Mouse (Mus musculus) lung, postnatal 10 days (tissue): ENCODE data around the gene Pdk2.
A peak's percentile ranks its signal among the peaks of the same experiment; 100 is the strongest.

Experiments
- DNase-seq: peaks from one replicate; pipeline ENCODE4 v3.0.0; 2021

The Pdk2 gene

GRCm38 (mm10) chr11:94985822-94986221, 55.3 kb downstream of the Pdk2 start:
- no peak for DNase-seq

- DNase-seq: no peak
These were observed 56.0 kb downstream of the Pdk2 start for GRCm38 (mm10) chr11:94985140-94985539.

GRCm38 (mm10) chr11:94979462-94980179, 61.5 kb downstream of the Pdk2 start:
- no peak for DNase-seq

- DNase-seq: peak; percentile 98
These were observed 62.2 kb downstream of the Pdk2 start for GRCm38 (mm10) chr11:94978947-94979346.

DNA sequence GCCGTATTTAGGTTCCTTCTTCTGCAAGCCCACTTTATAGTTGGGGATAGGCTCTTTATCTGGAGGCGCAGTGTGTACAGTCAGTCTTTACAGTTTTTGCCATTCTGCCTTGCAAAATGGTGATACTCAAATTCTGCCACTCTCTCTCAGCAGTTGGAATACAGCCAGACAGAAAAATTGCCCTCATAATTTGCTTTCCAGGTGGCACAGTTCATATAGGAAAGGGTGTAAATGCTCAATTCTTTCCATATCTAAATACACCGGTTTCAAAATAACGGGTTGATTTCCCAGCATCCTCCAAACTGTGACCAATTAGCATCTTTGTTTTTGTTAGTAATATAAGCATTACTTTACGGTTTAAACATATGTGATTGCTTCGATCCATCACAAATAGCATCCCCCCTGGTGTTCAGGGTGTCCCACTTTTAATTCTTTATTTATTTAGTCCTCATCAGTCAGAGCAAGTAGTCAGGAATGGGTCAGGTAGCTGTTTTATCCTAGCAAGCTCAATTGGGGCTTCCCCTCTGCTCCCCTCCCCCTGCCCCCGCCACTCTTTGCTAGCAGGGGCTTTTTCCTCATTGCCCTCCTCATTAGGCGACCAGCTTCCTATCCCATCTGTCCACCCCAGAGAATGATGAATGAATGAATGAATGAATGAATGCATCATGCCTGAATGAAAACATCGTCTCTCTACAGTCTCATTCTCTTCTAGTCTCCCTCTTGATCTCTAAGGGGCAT, 62.8 kb downstream of the Pdk2 start:
- DNase-seq: no peak
